Mouse (Mus musculus) stomach, postnatal 0 days (tissue): ENCODE results near the gene 1700030J22Rik. TPM values are rescaled to one million over a fixed set of nuclear protein-coding genes. Genes with fewer than 3 reads are reported as not detected.

Experiments
- ATAC-seq: fragments of 200-750 bp; cut with Nextera tagmentation; 2 replicates; pipeline ENCODE4 v1.8.0; 2017; ENCODE audit not compliant: low FRiP score, low TSS enrichment
- DNase-seq: peaks from one replicate; pipeline ENCODE4 v3.0.0-alpha.2; 2016; ENCODE audit warnings: low spot score
- H3K27ac ChIP-seq: fragments of 300-500 bp; sonication (generic); replicated peaks from 2 replicates; pipeline ENCODE4 v1.5.1; 2014; ENCODE audit warnings: mild to moderate bottlenecking, control low read depth
- H3K27me3 ChIP-seq: fragments of 300-500 bp; sonication (generic); 2 replicates; pipeline ENCODE4 v1.6.1; 2014; ENCODE audit warnings: low read length; ENCODE audit not compliant: control insufficient read depth, insufficient read depth
- H3K36me3 ChIP-seq: fragments of 300-500 bp; sonication (generic); 2 replicates; pipeline ENCODE4 v1.6.1; 2014; ENCODE audit warnings: low read length, mixed read lengths; ENCODE audit not compliant: control insufficient read depth, insufficient read depth
- H3K4me1 ChIP-seq: fragments of 300-500 bp; sonication (generic); replicated peaks from 2 replicates; pipeline ENCODE4 v1.6.1; 2014; ENCODE audit warnings: antibody characterized with exemption; ENCODE audit not compliant: control insufficient read depth, insufficient read depth
- H3K4me2 ChIP-seq: fragments of 300-500 bp; sonication (generic); replicated peaks from 2 replicates; pipeline ENCODE4 v1.6.1; 2014; ENCODE audit warnings: low read depth, mild to moderate bottlenecking, control low read depth, moderate library complexity
- H3K4me3 ChIP-seq: fragments of 300-500 bp; sonication (generic); 2 replicates; pipeline ENCODE4 v1.5.1; 2014; ENCODE audit warnings: low read depth, low read length, control low read depth
- H3K9ac ChIP-seq: fragments of 300-500 bp; sonication (generic); 2 replicates; pipeline ENCODE4 v1.6.1; 2014; ENCODE audit warnings: mild to moderate bottlenecking, low read length, control low read depth, mixed read lengths
- H3K9me3 ChIP-seq: fragments of 300-500 bp; sonication (generic); 2 replicates; pipeline ENCODE4 v1.6.1; 2016; ENCODE audit warnings: low read length; ENCODE audit not compliant: control insufficient read depth
- CTCF ChIP-seq: IDR thresholded peaks from 2 replicates; pipeline ENCODE4 v1.5.1; 2016; ENCODE audit warnings: antibody characterized with exemption, low read depth, mild to moderate bottlenecking, moderate library complexity
- EP300 ChIP-seq: optimal IDR thresholded peaks from 2 replicates; pipeline ENCODE3; 2016; ENCODE audit warnings: antibody characterized with exemption
- WGBS: fragments of 180-500 bp; shearing (Covaris S2); extraction: QIAGEN DNeasy Blood & Tissue Kit; methylation state at CpG from one replicate; pipeline ENCODE4 v1.1.7; 2014; 5-methylcytosine and 5-hydroxymethylcytosine counted together
- polyA plus RNA-seq: library from polyadenylated mRNA; unstranded; fragments of >200 nt; fragmentation: Nextera tagmentation; extraction: Ambion mirVana; gene quantifications from 2 replicates; pipeline ENCODE4 v1.2.1, GENCODE M21; 2015

1700030J22Rik gene
- polyA plus RNA-seq, 1 experiment from 2014 or later: 0.45 TPM

- TF ChIP-seq EP300 (no peak), CTCF (no peak)
- H3K4me3 ChIP-seq: peak overlapping the region; percentile 96
- no peaks in the 10 kb centered on the region for H3K4me1 ChIP-seq
- under 1% methylated on average over 60 of the region's 62 CpGs for WGBS
- H3K9me3 ChIP-seq: no peaks in the 10 kb centered on the region
- H3K9ac ChIP-seq: peak overlapping the region; percentile 90
- peak overlapping the region; percentile 20 for H3K27ac ChIP-seq
- H3K36me3 ChIP-seq: no peaks in the 10 kb centered on the region
- peak; percentile 40 for DNase-seq
- peak; percentile 67 for ATAC-seq
- H3K27me3 ChIP-seq: no peaks in the 10 kb centered on the region
- H3K4me2 ChIP-seq: peak overlapping the region; percentile 99
Measured at GRCm38 (mm10) chr8:116943555-116944384, 35.0 kb downstream of the 1700030J22Rik start.

GRCm38 (mm10) chr8:116943161-116943554 is 35.6 kb downstream of the 1700030J22Rik start, which contains the start of gene Atmin:
Atmin (plus strand) TSS chr8:116943393.
- Histone ChIP-seq H3K27ac (peak within 1 kb of the TSS; percentile 20), H3K9ac (peak within 1 kb of the TSS; percentile 90), H3K36me3 (no peaks in the 10 kb centered on the region), H3K4me2 (peak within 1 kb of the TSS; percentile 99), H3K4me3 (peak within 1 kb of the TSS; percentile 96), H3K27me3 (no peaks in the 10 kb centered on the region), H3K9me3 (no peaks in the 10 kb centered on the region), H3K4me1 (no peaks in the 10 kb centered on the region)
- under 1% methylated on average over 45 of the region's 46 CpGs for WGBS
- ATAC-seq (peak; percentile 93), DNase-seq (peak; percentile 92)
- TF ChIP-seq CTCF (peak; percentile 74), EP300 (no peak)

GRCm38 (mm10) chr8:116942284-116943058 is 36.3 kb downstream of the 1700030J22Rik start:
- no peak for ATAC-seq
- 0 out of 2 replicates have a peak overlapping the region, but pooled peaks have one; percentile 96 for H3K4me3 ChIP-seq
- H3K27ac ChIP-seq: no peak overlapping the region
- DNase-seq: no peak
- H3K4me1 ChIP-seq: no peaks in the 10 kb centered on the region
- no peak overlapping the region for H3K9ac ChIP-seq
- H3K36me3 ChIP-seq: no peaks in the 10 kb centered on the region
- H3K27me3 ChIP-seq: no peaks in the 10 kb centered on the region
- 74% methylated on average over 12 of the region's 12 CpGs for WGBS
- no peaks in the 10 kb centered on the region for H3K9me3 ChIP-seq
- 0 out of 2 replicates have a peak overlapping the region, but pooled peaks have one; percentile 99 for H3K4me2 ChIP-seq
- no peak for TF ChIP-seq CTCF
- no peak for TF ChIP-seq EP300

GRCm38 (mm10) chr8:116935506-116935905 is 43.3 kb downstream of the 1700030J22Rik start:
- no peak overlapping the region for H3K4me2 ChIP-seq
- H3K36me3 ChIP-seq: peaks cover 4% of the 10 kb centered on the region; the same call in 1 of the 2 replicates
- no peak overlapping the region for H3K9ac ChIP-seq
- H3K27me3 ChIP-seq: no peaks in the 10 kb centered on the region
- TF ChIP-seq EP300: no peak
- no peak for TF ChIP-seq CTCF
- H3K4me1 ChIP-seq: no peaks in the 10 kb centered on the region
- DNase-seq (no peak), ATAC-seq (no peak)
- H3K27ac ChIP-seq: no peak overlapping the region
- H3K4me3 ChIP-seq: no peak overlapping the region
- H3K9me3 ChIP-seq: no peaks in the 10 kb centered on the region
- 90% methylated on average over 6 of the region's 6 CpGs for WGBS

- H3K36me3 ChIP-seq: peaks cover 4% of the 10 kb centered on the region; the same call in 1 of the 2 replicates
- H3K4me2 ChIP-seq: no peak overlapping the region
- no peaks in the 10 kb centered on the region for H3K9me3 ChIP-seq
- no peaks in the 10 kb centered on the region for H3K4me1 ChIP-seq
- WGBS: 93% methylated on average over 4 of the region's 4 CpGs
- H3K27ac ChIP-seq: no peak overlapping the region
- DNase-seq (no peak), ATAC-seq (no peak)
- H3K9ac ChIP-seq: no peak overlapping the region
- H3K4me3 ChIP-seq: no peak overlapping the region
- no peaks in the 10 kb centered on the region for H3K27me3 ChIP-seq
- no peak for TF ChIP-seq EP300
- no peak for TF ChIP-seq CTCF
Measured at GRCm38 (mm10) chr8:116934976-116935375, 43.8 kb downstream of the 1700030J22Rik start.
